Mouse (Mus musculus) gastrocnemius, adult 2 months (tissue): ENCODE data around the gene Timm10. TPM values are rescaled to one million over a fixed set of nuclear protein-coding genes. Genes with fewer than 3 reads are reported as not detected.
"Not testable (repeated sequence)": the region's sequence is repeated elsewhere in the genome, so short reads cannot be mapped to it uniquely, and the experiment has no call there.

Experiments
- DNase-seq: peaks from one replicate; pipeline ENCODE4 v3.0.0; 2022
- H3K27ac ChIP-seq: fragments of 200-600 bp; 2 replicates; pipeline ENCODE4 v1.8.1; 2022; ENCODE audit warnings: mild to moderate bottlenecking
- H3K4me3 ChIP-seq: fragments of 200-600 bp; 2 replicates; pipeline ENCODE4 v1.8.1; 2022; ENCODE audit warnings: mild to moderate bottlenecking, moderate library complexity
- CTCF ChIP-seq: fragments of 200-600 bp; IDR thresholded peaks from 2 replicates; pipeline ENCODE4 v1.8.1; 2022; ENCODE audit warnings: antibody characterized with exemption, mild to moderate bottlenecking, moderate library complexity
- intact Hi-C: fragments of 180-260 bp; cut with DNase I; formaldehyde crosslinking; loops from one replicate; pipeline ENCODE4 v1.15.1; 2025
- total RNA-seq, 2 experiments: library from RNA; stranded (reverse); gene quantifications; 2 replicates each; pipeline ENCODE4 v1.2.3; 2021

Gene Timm10
- total RNA-seq, 2 experiments from 2014 or later, result 42.0 to 57.7 TPM

DNA sequence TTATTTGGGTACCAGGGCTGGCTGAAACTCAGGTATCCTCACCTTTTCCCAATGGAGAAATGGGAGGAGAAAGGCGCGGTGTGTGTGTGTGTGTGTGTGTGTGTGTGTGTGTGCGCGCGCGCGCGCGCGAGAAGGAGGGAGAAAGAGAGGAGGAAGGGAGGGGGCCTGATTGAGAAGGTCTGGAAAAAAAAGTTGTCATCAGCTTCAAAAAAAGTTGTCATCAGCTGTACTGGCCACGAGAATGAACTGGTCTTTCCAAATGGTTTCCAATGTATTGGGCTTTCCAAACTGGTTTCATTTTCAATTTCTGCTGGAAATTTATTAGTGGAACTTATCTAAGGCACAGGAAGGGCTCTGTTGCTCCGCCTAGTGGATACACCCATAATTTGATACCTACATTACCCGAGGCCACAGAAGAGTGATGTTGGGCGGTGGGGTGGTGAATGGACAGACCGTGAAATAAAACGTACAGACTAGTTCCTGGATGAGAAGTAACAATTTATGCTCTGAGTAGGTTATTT, 27.7 kb upstream of the Timm10 start:
- H3K4me3 ChIP-seq, result peak overlapping the region; percentile 88
- TF ChIP-seq CTCF, result peak; percentile 82
- intact Hi-C loops, result loop anchor here (5.0 kb wide), 2 partner anchors 57 to 342 kb away; partner anchors contain the start of gene Gm19426
- DNase-seq, result peak; percentile 57
- H3K27ac ChIP-seq, result peak overlapping the region; percentile 81

DNA sequence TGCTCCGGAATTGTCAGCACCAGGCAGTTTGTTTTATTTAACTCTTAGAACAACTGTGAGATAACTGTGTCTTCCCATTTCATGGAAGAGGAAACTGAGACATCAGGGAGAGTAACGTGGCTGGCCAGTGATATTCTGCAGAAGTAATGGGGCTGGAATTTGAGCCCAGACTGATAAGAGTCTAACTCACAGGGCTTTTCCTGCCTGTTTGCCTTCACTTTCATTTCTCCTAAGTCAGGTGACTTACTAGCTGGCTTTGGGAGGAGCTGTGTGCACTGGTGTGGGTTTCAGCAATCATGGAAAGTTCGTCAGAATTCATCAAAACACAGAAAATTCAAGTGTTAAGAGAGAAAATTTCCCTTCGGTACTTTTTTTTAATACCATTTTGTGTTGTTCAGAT, 26.5 kb upstream of the Timm10 start:
- no peak overlapping the region for H3K27ac ChIP-seq
- no peak for DNase-seq
- intact Hi-C loops, result no loop called here
- TF ChIP-seq CTCF, result no peak
- H3K4me3 ChIP-seq, result peak overlapping the region; percentile 2; the same call in 1 of the 2 replicates

- H3K4me3 ChIP-seq, intact Hi-C loops, DNase-seq, H3K27ac ChIP-seq: not testable (repeated sequence)
These were observed 25.6 kb upstream of the Timm10 start for GRCm38 (mm10) chr2:84801223-84801622.

DNA sequence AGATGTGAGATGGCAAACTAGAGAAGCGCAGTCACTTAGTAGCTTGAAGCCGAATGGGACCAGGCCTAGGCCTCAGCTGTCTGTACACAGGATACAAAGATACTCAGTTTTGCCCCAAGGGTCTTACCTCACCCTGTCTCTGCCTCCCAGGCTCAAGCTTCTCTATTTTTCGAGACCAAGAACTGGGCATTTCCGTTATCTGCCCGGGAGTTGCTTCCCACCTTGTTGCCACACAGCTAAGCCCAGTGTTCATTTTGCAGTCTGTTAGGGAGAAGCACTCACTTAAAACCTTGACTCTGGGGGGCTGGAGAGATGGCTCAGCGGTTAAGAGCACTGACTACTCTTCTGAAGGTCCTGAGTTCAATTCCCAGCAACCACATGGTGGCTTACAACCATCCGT, 22.8 kb upstream of the Timm10 start:
- no peak overlapping the region for H3K4me3 ChIP-seq
- TF ChIP-seq CTCF, result no peak
- intact Hi-C loops, result no loop called here
- no peak for DNase-seq
- no peak overlapping the region for H3K27ac ChIP-seq

DNA sequence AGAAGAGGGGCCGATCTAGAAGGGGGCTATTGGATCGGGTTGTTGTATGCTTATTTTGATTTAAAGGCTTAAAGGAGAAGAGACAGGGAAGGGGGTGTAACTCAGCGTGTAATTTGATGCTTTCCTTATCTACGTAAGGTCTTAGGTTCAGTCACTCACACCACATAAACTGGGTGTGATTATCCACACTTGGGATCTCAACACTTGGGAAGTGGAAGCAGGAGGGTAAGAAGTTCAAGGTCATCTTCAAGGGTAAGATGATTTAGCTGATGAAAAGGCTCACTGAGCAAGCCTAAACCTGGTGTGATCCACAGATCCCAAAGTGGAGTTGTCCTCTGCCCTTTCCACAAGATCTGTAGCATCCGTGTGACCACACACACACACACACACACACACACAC, 20.3 kb upstream of the Timm10 start:
- no peak for TF ChIP-seq CTCF
- intact Hi-C loops, result no loop called here
- Histone ChIP-seq H3K27ac (no peak overlapping the region), H3K4me3 (no peak overlapping the region)
- DNase-seq, result no peak

DNA sequence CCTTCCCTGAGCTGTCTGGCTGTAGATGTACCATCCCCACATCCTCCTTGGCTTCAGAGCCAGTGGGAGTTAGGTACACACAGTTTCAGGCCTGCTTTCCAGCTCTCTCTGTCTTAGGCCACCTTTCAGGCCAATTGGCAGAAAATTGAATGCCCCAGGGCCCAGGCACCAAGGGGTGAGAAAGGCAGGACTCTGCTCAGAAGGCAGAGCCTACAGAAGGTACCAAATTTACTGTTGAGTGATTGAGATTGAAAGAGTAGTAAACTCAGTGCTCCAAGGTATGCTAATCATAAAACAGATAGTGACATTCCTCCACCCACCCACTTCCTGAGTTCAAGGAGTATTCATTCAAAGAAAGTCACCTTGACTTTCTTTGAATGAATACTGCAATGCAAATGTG, 17.5 kb upstream of the Timm10 start:
- Histone ChIP-seq H3K27ac (no peak overlapping the region), H3K4me3 (no peak overlapping the region)
- no peak for TF ChIP-seq CTCF
- intact Hi-C loops, result no loop called here
- no peak for DNase-seq

DNA sequence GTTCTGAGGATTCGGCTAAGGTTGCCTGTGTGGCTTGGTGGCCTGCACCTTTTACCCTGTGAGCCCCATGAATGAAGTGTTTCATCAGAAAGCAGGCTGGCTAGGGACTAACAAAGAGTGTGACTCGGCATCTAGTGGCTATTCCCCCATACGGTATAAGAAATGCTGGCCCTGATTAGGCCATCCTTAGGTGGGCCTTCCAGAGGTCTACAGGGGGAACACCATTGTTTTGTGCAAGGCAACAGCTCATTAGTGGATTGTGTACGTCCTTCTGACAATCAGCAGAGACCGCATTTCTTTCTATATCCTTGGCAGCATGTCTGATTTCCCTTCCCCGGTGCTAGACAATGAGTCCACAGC, 16.3 kb upstream of the Timm10 start:
- TF ChIP-seq CTCF, result no peak
- peak overlapping the region; percentile 71 for H3K4me3 ChIP-seq
- intact Hi-C loops, result loop anchor here (5.0 kb wide), 1 partner anchor 138 kb away; the partner anchor contains the start of gene Selenoh
- no peak for DNase-seq
- peak overlapping the region; percentile 58 for H3K27ac ChIP-seq

GRCm38 (mm10) chr2:84810886-84811577, 15.8 kb upstream of the Timm10 start:
- intact Hi-C loops, result loop anchor here (5.0 kb wide), 1 partner anchor 139 kb away; the partner anchor contains the start of gene Selenoh
- DNase-seq, result peak; percentile 88
- Histone ChIP-seq H3K27ac (peak overlapping the region; percentile 58), H3K4me3 (peak overlapping the region; percentile 71)
- peak; percentile 92 for TF ChIP-seq CTCF

GRCm38 (mm10) chr2:84811880-84812279, 14.9 kb upstream of the Timm10 start:
- no peak for DNase-seq
- intact Hi-C loops, result loop anchor here (5.0 kb wide), 1 partner anchor 140 kb away; the partner anchor contains the start of gene Selenoh
- H3K4me3 ChIP-seq, result no peak overlapping the region
- TF ChIP-seq CTCF, result no peak
- no peak overlapping the region for H3K27ac ChIP-seq

- intact Hi-C loops, result loop anchor here (5.0 kb wide), 1 partner anchor 140 kb away; the partner anchor contains the start of gene Selenoh
- DNase-seq, result no peak
- Histone ChIP-seq H3K4me3 (no peak overlapping the region), H3K27ac (no peak overlapping the region)
- no peak for TF ChIP-seq CTCF
These were observed 14.1 kb upstream of the Timm10 start for GRCm38 (mm10) chr2:84812676-84813075.

DNA sequence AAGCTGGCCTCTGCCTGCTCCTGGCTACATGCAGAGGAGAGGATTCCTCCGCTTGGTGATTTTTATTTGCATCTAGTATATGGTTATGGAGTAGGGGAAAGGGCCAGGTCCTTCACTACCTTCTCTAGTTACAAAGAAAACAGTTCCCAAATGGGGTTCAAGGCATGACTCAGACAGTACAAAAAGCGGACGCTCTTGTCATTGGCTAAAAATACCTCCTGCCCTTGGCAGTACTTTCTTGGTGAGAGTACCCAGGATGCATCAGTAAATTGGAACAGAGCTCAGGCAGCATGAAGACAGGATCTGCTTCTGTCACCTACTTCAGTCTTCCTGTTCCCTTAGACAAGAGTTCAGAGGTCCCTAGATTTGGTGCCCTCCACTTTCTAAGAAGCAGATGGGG, 6.9 kb upstream of the Timm10 start:
- intact Hi-C loops, result no loop called here
- peak overlapping the region; percentile 90 for H3K27ac ChIP-seq

GRCm38 (mm10) chr2:84822552-84822951, 4.2 kb upstream of the Timm10 start, which contains the start of gene Smtnl1:
Gene Smtnl1 (minus strand): TSS chr2:84822652.
- TF ChIP-seq CTCF, result no peak
- DNase-seq, result peak; percentile 42
- peak within 1 kb of the TSS; percentile 90 for H3K27ac ChIP-seq
- peak within 1 kb of the TSS; percentile 60 for H3K4me3 ChIP-seq
- intact Hi-C loops, result no loop called here

More for the DNA sequence above, 6.9 kb upstream of the Timm10 start:
- DNase-seq, result peak; percentile 45
- TF ChIP-seq CTCF, result no peak
- peak overlapping the region; percentile 60 for H3K4me3 ChIP-seq

GRCm38 (mm10) chr2:84823237-84823636, 3.6 kb upstream of the Timm10 start:
- no peak for TF ChIP-seq CTCF
- intact Hi-C loops, result no loop called here
- DNase-seq, result no peak
- H3K27ac ChIP-seq, result peak overlapping the region; percentile 90; the same call in 1 of the 2 replicates
- H3K4me3 ChIP-seq, result no peak overlapping the region
